Mouse (Mus musculus) hindbrain, embryonic 13.5 days (tissue): ENCODE measurements at regions not wholly inside any gene's neighbourhood (a gene's known extent, or its start where the extent isn't known, plus 50 kb on each side); places are given as distances from the start of the nearest gene placed in this dataset.

ENCODE experiments used
- ATAC-seq: fragments of 200-750 bp; cut with Nextera tagmentation; 2 replicates; pipeline ENCODE4 v1.8.0; 2017; ENCODE audit warnings: moderate TSS enrichment; ENCODE audit not compliant: low FRiP score
- H3K27ac ChIP-seq: fragments of 300-500 bp; sonication (generic); 2 replicates; pipeline ENCODE4 v1.5.1; 2015; ENCODE audit warnings: inconsistent platforms, mild to moderate bottlenecking, moderate library complexity
- H3K27me3 ChIP-seq: fragments of 300-500 bp; sonication (generic); 2 replicates; pipeline ENCODE4 v1.6.1; 2015; ENCODE audit warnings: mild to moderate bottlenecking, inconsistent platforms
- H3K36me3 ChIP-seq: fragments of 300-500 bp; sonication (generic); 2 replicates; pipeline ENCODE4 v1.6.1; 2015; ENCODE audit warnings: mild to moderate bottlenecking, inconsistent platforms
- H3K4me1 ChIP-seq: fragments of 300-500 bp; sonication (generic); replicated peaks from 2 replicates; pipeline ENCODE4 v1.6.1; 2015; ENCODE audit warnings: inconsistent platforms
- H3K4me2 ChIP-seq: fragments of 300-500 bp; sonication (generic); 2 replicates; pipeline ENCODE4 v1.6.1; 2015; ENCODE audit warnings: inconsistent platforms, mild to moderate bottlenecking, moderate library complexity
- H3K4me3 ChIP-seq: fragments of 300-500 bp; sonication (generic); 2 replicates; pipeline ENCODE4 v1.5.1; 2015; ENCODE audit warnings: mild to moderate bottlenecking, inconsistent platforms
- H3K9ac ChIP-seq: fragments of 300-500 bp; sonication (generic); 2 replicates; pipeline ENCODE4 v1.6.1; 2015; ENCODE audit warnings: mild to moderate bottlenecking, inconsistent platforms
- H3K9me3 ChIP-seq: fragments of 300-500 bp; sonication (generic); 2 replicates; pipeline ENCODE4 v1.6.1; 2016; ENCODE audit warnings: inconsistent platforms
- WGBS: fragments of 180-500 bp; shearing (Covaris S2); methylation state at CpG from one replicate; pipeline ENCODE4 v1.1.7; 2015; 5-methylcytosine and 5-hydroxymethylcytosine counted together

- Histone ChIP-seq H3K36me3 (no peaks in the 10 kb centered on the region), H3K9me3 (no peaks in the 10 kb centered on the region), H3K27ac (no peak overlapping the region), H3K4me3 (no peak overlapping the region), H3K4me2 (no peak overlapping the region), H3K4me1 (no peaks in the 10 kb centered on the region), H3K27me3 (no peaks in the 10 kb centered on the region), H3K9ac (no peak overlapping the region)
- ATAC-seq, result no peak
- 72% methylated on average over 7 of the region's 7 CpGs for WGBS
Observed at GRCm38 (mm10) chr17:9484098-9484497, 62.2 kb downstream of the Gm17728 start.

DNA sequence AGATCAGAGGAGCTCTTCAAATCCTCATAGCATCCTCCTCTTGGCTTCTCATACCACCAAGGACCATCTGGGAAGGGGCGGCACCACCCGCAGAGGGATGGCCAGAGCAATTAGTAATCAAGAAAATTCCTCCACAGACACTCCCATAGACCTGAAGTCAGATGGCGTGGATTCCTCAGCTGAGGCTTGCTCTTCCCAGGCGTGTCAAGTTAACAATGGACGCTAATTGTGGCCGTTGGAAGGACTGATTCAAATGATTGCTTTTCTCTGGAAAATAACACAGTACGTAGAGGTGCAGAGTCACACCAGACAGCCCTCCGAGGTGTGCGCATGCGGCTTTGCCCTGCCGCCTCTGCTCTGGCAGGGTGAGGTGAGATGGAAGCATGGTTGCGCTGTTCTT lies 62.7 kb downstream of the Gm17728 start:
- no peaks in the 10 kb centered on the region for H3K9me3 ChIP-seq
- H3K27me3 ChIP-seq, result no peaks in the 10 kb centered on the region
- H3K36me3 ChIP-seq, result no peaks in the 10 kb centered on the region
- no peak overlapping the region for H3K9ac ChIP-seq
- H3K27ac ChIP-seq, result no peak overlapping the region
- H3K4me1 ChIP-seq, result no peaks in the 10 kb centered on the region
- 72% methylated on average over 12 of the region's 12 CpGs for WGBS
- no peak for ATAC-seq
- H3K4me2 ChIP-seq, result no peak overlapping the region
- H3K4me3 ChIP-seq, result no peak overlapping the region

GRCm38 (mm10) chr17:9529340-9529739 lies 107.5 kb downstream of the Gm17728 start:
- Histone ChIP-seq H3K9ac (no peak overlapping the region), H3K4me1 (no peaks in the 10 kb centered on the region), H3K4me2 (no peak overlapping the region), H3K36me3 (no peaks in the 10 kb centered on the region), H3K27ac (no peak overlapping the region), H3K9me3 (no peaks in the 10 kb centered on the region), H3K4me3 (no peak overlapping the region), H3K27me3 (no peaks in the 10 kb centered on the region)
- 85% methylated on average over 3 of the region's 3 CpGs for WGBS
- ATAC-seq, result no peak

DNA sequence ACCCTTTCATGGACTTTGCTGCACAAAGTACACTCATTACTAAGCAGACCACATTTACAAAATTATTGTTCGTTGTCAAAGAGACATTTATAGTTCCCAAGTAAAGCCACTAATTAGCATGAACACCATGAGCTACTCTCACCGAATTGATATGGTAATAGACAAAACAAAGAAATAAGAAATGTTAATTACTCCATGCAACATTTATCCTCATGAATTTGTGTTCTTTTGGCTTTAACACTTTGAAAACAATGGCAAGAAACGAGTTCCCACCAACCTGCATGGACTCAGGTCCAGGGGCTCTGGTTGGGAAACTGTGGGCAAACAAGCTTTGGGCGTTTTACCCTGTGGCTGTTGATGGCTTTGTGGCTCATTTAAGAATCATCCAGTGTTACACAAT lies 114.2 kb downstream of the Gm17728 start:
- H3K4me1 ChIP-seq, result peaks cover 21% of the 10 kb centered on the region
- no peak overlapping the region for H3K4me3 ChIP-seq
- H3K27ac ChIP-seq, result 0 out of 2 replicates have a peak overlapping the region, but pooled peaks have one; percentile 8
- ATAC-seq, result no peak
- no peaks in the 10 kb centered on the region for H3K36me3 ChIP-seq
- H3K27me3 ChIP-seq, result no peaks in the 10 kb centered on the region
- H3K9ac ChIP-seq, result no peak overlapping the region
- 27% methylated on average over 4 of the region's 4 CpGs for WGBS
- H3K9me3 ChIP-seq, result no peaks in the 10 kb centered on the region
- H3K4me2 ChIP-seq, result no peak overlapping the region

DNA sequence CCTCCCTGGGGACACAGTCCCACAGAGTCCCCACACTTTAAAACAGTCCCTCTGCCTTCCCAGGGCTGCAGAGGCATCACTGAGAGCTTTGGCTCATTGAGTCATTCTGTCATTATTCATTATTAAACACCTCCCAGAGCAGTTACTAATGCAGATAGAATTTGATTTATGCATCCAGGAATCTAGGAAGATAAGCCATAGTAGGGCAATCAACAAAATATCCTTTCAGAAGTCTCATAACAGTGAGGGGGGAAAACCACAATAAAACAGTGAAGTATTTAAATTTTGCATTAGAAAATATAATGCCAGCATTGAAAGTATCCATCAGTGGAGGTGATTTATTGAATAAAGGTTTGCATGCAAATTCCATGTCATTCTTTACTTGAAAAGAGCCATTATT lies 116.5 kb downstream of the Gm17728 start:
- H3K27ac ChIP-seq, result peak overlapping the region; percentile 15; the same call in 1 of the 2 replicates
- H3K4me1 ChIP-seq, result peaks cover 28% of the 10 kb centered on the region
- ATAC-seq, result no peak
- no peak overlapping the region for H3K4me2 ChIP-seq
- H3K36me3 ChIP-seq, result no peaks in the 10 kb centered on the region
- 0 out of 2 replicates have a peak, but pooled peaks cover 4% of the 10 kb centered on the region for H3K9me3 ChIP-seq
- no peaks in the 10 kb centered on the region for H3K27me3 ChIP-seq
- no peak overlapping the region for H3K9ac ChIP-seq
- H3K4me3 ChIP-seq, result no peak overlapping the region

GRCm38 (mm10) chr17:9540156-9540555 lies 118.3 kb downstream of the Gm17728 start:
- Histone ChIP-seq H3K9me3 (0 out of 2 replicates have a peak, but pooled peaks cover 4% of the 10 kb centered on the region), H3K4me1 (peaks cover 30% of the 10 kb centered on the region), H3K9ac (no peak overlapping the region), H3K27me3 (no peaks in the 10 kb centered on the region), H3K27ac (no peak overlapping the region), H3K4me2 (no peak overlapping the region), H3K4me3 (no peak overlapping the region), H3K36me3 (no peaks in the 10 kb centered on the region)
- 95% methylated on average over 1 of the region's 1 CpGs for WGBS
- no peak for ATAC-seq

DNA sequence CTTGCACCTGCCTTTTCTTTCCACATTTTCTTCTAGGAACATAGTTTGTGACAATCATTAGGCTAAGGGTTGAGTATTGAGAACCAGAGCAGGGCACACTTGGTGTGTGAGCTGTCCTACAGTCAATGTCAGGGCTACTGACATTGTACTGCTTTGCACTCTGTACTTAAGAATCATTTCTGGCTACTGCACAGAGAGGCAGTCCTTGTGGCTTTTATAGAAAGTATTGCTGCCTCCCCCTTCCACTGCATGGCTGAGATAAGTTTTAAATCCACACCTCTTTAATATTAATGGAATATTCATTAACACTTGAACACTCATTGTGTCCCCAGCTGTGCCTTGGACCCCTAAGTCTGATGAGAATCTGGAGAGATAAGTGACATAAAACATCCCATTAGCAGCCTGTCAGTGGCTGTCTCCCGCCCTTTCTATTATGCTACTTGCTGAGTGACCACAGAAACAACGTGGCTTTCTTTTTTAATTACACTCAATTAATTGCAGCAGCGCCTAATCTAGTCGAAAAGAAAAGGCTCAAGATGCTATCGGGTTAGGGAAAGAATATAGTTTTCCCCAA lies 121.5 kb downstream of the Gm17728 start:
- WGBS, result 34% methylated on average over 5 of the region's 5 CpGs
- ATAC-seq, result no peak

GRCm38 (mm10) chr17:9557544-9557943 lies 112.0 kb downstream of the Pabpc6 start:
- ATAC-seq, result no peak
- H3K4me1 ChIP-seq, result no peaks in the 10 kb centered on the region

More for the DNA sequence above, 121.5 kb downstream of the Gm17728 start:
- no peaks in the 10 kb centered on the region for H3K27me3 ChIP-seq
- no peak overlapping the region for H3K9ac ChIP-seq
- 0 out of 2 replicates have a peak, but pooled peaks cover 4% of the 10 kb centered on the region for H3K9me3 ChIP-seq
- peaks cover 18% of the 10 kb centered on the region for H3K4me1 ChIP-seq
- H3K4me3 ChIP-seq, result no peak overlapping the region
- H3K27ac ChIP-seq, result peak overlapping the region; percentile 45
- no peaks in the 10 kb centered on the region for H3K36me3 ChIP-seq
- no peak overlapping the region for H3K4me2 ChIP-seq

DNA sequence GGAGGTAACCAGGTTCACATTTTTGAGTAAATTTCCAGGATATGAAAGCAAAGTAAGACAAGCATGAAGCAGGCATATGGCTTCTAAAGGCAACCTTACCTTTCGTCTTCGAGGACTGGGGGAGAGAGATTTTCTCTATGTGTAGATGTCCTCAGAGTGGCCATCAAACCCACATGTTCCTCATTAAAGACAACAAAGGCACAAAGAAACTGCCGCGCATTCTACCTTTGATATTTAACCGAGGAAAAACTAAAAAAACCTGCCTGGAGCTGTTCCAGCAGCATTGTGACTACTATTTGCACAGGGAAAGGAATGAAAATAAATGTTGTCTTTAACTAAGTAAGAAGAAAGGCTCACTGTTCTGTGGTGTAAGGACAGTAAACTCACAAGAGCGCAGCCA lies 102.7 kb downstream of the Pabpc6 start:
- H3K27ac ChIP-seq, result no peak overlapping the region
- WGBS, result 59% methylated on average over 6 of the region's 6 CpGs
- H3K4me1 ChIP-seq, result no peaks in the 10 kb centered on the region
- H3K36me3 ChIP-seq, result no peaks in the 10 kb centered on the region
- ATAC-seq, result no peak
- no peak overlapping the region for H3K4me3 ChIP-seq
- no peak overlapping the region for H3K9ac ChIP-seq
- H3K9me3 ChIP-seq, result no peaks in the 10 kb centered on the region
- no peak overlapping the region for H3K4me2 ChIP-seq
- H3K27me3 ChIP-seq, result no peaks in the 10 kb centered on the region

More at GRCm38 (mm10) chr17:9557544-9557943, 112.0 kb downstream of the Pabpc6 start:
- H3K9me3 ChIP-seq, result no peaks in the 10 kb centered on the region
- H3K27me3 ChIP-seq, result no peaks in the 10 kb centered on the region
- H3K27ac ChIP-seq, result no peak overlapping the region
- no peak overlapping the region for H3K9ac ChIP-seq
- no peaks in the 10 kb centered on the region for H3K36me3 ChIP-seq
- H3K4me2 ChIP-seq, result no peak overlapping the region
- WGBS, result 84% methylated on average over 4 of the region's 4 CpGs
- no peak overlapping the region for H3K4me3 ChIP-seq

DNA sequence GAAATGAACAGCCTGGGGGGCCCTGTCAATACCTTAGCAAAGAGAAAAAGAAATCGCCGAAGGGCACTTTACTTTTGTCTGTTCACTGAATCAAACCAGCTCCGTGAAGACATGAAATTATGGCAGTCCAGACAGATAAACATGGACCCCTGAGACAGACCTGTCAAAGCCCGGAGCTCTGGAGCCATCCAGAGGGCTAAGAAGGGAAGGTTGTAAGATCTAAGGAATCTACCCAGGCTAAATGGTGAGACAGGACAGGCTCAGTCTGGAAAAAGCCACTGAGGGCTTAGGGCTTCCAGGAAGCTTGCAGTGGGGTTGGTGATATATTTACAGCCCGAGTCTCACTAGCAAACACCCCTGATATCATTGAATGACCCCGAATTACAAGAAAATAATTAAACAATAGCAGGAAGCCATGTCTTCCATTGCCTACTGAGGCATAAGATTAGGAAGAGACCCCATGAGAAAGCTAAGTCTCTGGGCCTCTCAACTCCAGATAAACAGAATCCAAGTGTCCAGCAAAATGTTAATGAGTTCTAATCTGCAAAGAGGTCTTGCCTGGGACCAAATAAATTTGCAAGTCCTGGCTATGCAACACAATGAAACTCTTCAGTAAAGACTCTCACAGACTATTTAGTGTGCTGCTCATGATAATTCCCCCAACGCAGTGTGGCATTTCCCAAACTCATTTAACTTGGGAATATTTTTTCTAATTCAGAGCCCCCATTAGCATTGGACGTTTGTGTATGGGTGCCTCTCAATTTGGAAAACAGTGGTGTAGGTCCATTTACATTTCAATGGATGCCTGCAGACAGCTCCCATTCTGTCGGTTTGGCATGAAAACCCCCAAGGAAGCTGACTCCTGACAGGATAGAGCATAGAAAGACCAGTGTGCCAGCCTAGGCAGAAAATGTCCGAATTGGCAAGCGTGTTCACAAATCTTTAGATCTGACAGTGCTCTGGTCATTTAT lies 89.8 kb downstream of the Pabpc6 start:
- Histone ChIP-seq H3K9me3 (no peaks in the 10 kb centered on the region), H3K9ac (no peak overlapping the region), H3K27me3 (no peaks in the 10 kb centered on the region), H3K36me3 (no peaks in the 10 kb centered on the region), H3K27ac (peak overlapping the region; percentile 76), H3K4me2 (no peak overlapping the region), H3K4me3 (no peak overlapping the region), H3K4me1 (peaks cover 14% of the 10 kb centered on the region)
- peak; percentile 92 for ATAC-seq
- 12% methylated on average over 11 of the region's 11 CpGs for WGBS

DNA sequence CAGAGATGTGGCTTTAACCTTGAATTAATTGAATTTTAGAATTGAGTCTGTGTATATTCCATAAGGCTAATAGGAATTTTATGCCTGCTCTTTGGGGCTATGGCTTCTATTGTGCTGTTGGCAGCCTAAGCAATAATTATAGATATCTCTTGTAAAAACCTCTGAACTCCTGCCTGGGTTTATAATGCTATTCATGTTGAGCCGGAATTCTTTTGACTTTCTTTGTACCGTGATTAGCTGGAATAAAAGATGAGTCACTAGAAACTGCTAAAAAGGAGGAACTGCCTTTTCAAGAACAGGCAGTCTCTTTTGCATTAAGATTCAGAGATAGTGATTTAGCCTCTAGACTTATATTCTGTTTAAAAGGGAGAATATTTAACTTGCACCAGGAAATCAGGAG lies 71.4 kb downstream of the Pabpc6 start:
- H3K4me2 ChIP-seq, result no peak overlapping the region
- 23% methylated on average over 2 of the region's 2 CpGs for WGBS
- H3K4me1 ChIP-seq, result no peaks in the 10 kb centered on the region
- no peak overlapping the region for H3K27ac ChIP-seq
- H3K9me3 ChIP-seq, result no peaks in the 10 kb centered on the region; the same call in 1 of the 2 replicates
- no peaks in the 10 kb centered on the region for H3K27me3 ChIP-seq
- no peak overlapping the region for H3K9ac ChIP-seq
- H3K36me3 ChIP-seq, result no peaks in the 10 kb centered on the region
- ATAC-seq, result no peak
- no peak overlapping the region for H3K4me3 ChIP-seq

DNA sequence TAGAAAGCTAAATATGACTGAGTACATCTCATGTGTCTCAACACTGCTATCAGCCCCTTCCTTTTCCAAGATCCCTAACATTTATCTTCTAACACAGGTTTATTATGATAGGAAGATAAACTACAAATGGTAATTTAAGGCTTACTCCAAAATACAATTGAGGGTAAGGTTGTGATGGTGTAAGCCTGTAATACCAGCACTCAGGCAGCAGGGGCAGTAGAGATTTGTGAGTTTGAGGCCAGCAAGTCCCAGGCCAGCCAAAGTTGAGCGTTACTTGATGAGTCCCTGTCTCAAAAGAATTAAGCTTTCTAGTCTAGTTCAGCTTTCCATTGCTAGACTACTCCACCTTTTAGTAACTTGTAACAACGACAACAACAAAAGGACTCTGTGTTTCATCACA lies 69.1 kb downstream of the Pabpc6 start:
- 86% methylated on average over 2 of the region's 2 CpGs for WGBS
- Histone ChIP-seq H3K27ac (no peak overlapping the region), H3K4me1 (no peaks in the 10 kb centered on the region), H3K9me3 (no peaks in the 10 kb centered on the region; the same call in 1 of the 2 replicates), H3K9ac (no peak overlapping the region), H3K4me2 (no peak overlapping the region), H3K36me3 (no peaks in the 10 kb centered on the region), H3K4me3 (no peak overlapping the region), H3K27me3 (no peaks in the 10 kb centered on the region)
- no peak for ATAC-seq
